Mouse (Mus musculus) olfactory bulb, adult 2 months (tissue): Measurements from ENCODE around the gene Pik3r2.

ENCODE experiments used
- CTCF ChIP-seq: fragments of 200-500 bp; IDR thresholded peaks from 2 replicates; pipeline ENCODE4 v1.5.1; 2012; ENCODE audit warnings: low read depth, mild to moderate bottlenecking, low read length, moderate library complexity; ENCODE audit not compliant: insufficient read depth
- POLR2A ChIP-seq: fragments of 200-500 bp; IDR thresholded peaks from 2 replicates; pipeline ENCODE4 v1.6.1; 2012; ENCODE audit warnings: mild to moderate bottlenecking, low read depth, low read length, moderate library complexity; ENCODE audit not compliant: insufficient read depth

DNA sequence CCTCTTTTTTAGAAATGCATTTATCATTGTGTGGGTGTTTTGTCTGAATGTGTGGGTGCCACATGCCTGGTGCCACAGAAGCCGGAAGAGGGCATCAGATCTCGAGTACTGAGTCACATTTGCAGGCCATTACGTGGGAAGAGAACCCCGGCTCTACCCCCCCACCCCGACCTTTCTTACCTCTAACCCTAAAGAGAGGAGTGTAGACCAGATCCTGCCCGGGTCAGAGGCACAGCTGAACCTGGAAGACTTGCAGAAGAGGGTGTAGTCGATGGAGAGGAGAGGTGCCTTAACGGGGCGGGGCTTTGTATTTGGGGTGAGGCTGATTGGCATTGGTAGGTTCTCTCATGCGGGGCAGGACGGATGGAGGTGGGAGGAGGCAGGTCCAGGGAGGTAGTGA is 31.7 kb downstream of the Pik3r2 start:
- TF ChIP-seq POLR2A (no peak), CTCF (no peak)
